Mouse (Mus musculus) layer of hippocampus, adult 9-10 months (tissue): ENCODE results near the gene Nppc.

Experiments
- DNase-seq: peaks from one replicate; pipeline ENCODE4 v3.0.0; 2022; ENCODE audit warnings: low spot score

Nppc gene

GRCm38 (mm10) chr1:86652675-86653074, 17.7 kb downstream of the Nppc start:
- DNase-seq = no peak

- peak; percentile 16 for DNase-seq
Observed at GRCm38 (mm10) chr1:86650272-86650671, 20.1 kb downstream of the Nppc start.

GRCm38 (mm10) chr1:86647517-86647916, 22.9 kb downstream of the Nppc start:
- no peak for DNase-seq

- no peak for DNase-seq
Observed at GRCm38 (mm10) chr1:86643101-86643809, 27.1 kb downstream of the Nppc start.

- DNase-seq = no peak
Observed at GRCm38 (mm10) chr1:86634751-86635359, 35.5 kb downstream of the Nppc start.

GRCm38 (mm10) chr1:86633840-86634750, 36.3 kb downstream of the Nppc start:
- DNase-seq = no peak

GRCm38 (mm10) chr1:86633434-86633833, 36.9 kb downstream of the Nppc start:
- DNase-seq = no peak

GRCm38 (mm10) chr1:86632732-86633380, 37.5 kb downstream of the Nppc start:
- no peak for DNase-seq

GRCm38 (mm10) chr1:86630527-86630926, 39.8 kb downstream of the Nppc start:
- DNase-seq = no peak

- DNase-seq = no peak
Observed at GRCm38 (mm10) chr1:86629936-86630335, 40.4 kb downstream of the Nppc start.

- no peak for DNase-seq
Observed at GRCm38 (mm10) chr1:86628270-86628669, 42.1 kb downstream of the Nppc start.

GRCm38 (mm10) chr1:86623001-86624000, 47.1 kb downstream of the Nppc start:
- DNase-seq = no peak

GRCm38 (mm10) chr1:86622296-86622695, 48.1 kb downstream of the Nppc start:
- DNase-seq = no peak

- DNase-seq = peak; percentile 89
Observed at GRCm38 (mm10) chr1:86618454-86619125, 51.8 kb downstream of the Nppc start.
